16 mouse cellular contexts compared by ENCODE assay signal in genomic region chr5:34279214-34279613, GRCm38 (mm10). TPM values are rescaled to one million over a fixed set of nuclear protein-coding genes. Genes with fewer than 3 reads are reported as not detected.
DNase-seq lines count a peak whose midpoint lies in the region; TF ChIP-seq lines count a peak whose summit lies in the region.
"Had no signal": no experiment of that assay in that cellular context is flagged by ENCODE, and none has a peak within 500 bp of the region (broad histone marks: within the 10 kb centered on the region; RNA-seq: fewer than 3 reads in every experiment).

No protein-coding gene starts in this region.

- no peaks in the 10 kb centered on the region for H3K27me3 ChIP-seq in cerebellum, adult 2 months (ENCODE audit: control insufficient read depth, insufficient read depth, low read length)
- no peaks in the 10 kb centered on the region for H3K27me3 ChIP-seq in testis, adult 2 months (ENCODE audit: control insufficient read depth, insufficient read depth, low read length)
- H3K27me3 ChIP-seq: forebrain, embryonic 15.5 days had no signal

- no peaks in the 10 kb centered on the region for H3K36me3 ChIP-seq in testis, adult 2 months (ENCODE audit: control insufficient read depth, insufficient read depth, low read length)
- H3K36me3 ChIP-seq: embryonic facial prominence, embryonic 10.5 days; embryonic facial prominence, embryonic 12.5 days; forebrain, embryonic 15.5 days had no signal

- TF ChIP-seq POLR2A in cerebellum, adult 2 months (IDR thresholded peaks at IDR 0.05; ENCODE audit: borderline replicate concordance, insufficient read depth, low read length), result no peak
- TF ChIP-seq POLR2A in testis, adult 2 months (IDR thresholded peaks at IDR 0.05; ENCODE audit: control insufficient read depth, low read depth, low read length), result no peak

- TF ChIP-seq CTCF in cerebellum, adult 2 months (IDR thresholded peaks at IDR 0.05; ENCODE audit: borderline replicate concordance, insufficient read depth, low read depth, low read length), result no peak
- no peak for TF ChIP-seq CTCF in testis, adult 2 months (IDR thresholded peaks at IDR 0.05; ENCODE audit: control insufficient read depth, insufficient read depth, insufficient replicate concordance, low read depth, low read length)

- WGBS in cerebellum, adult 2 months, result 45% methylated on average over 9 of the region's 9 CpGs

- peaks cover 75% of the 10 kb centered on the region for H3K4me1 ChIP-seq in cerebellum, adult 2 months (ENCODE audit: control insufficient read depth, insufficient read depth, low read length)
- no peaks in the 10 kb centered on the region for H3K4me1 ChIP-seq in testis, adult 2 months (ENCODE audit: control insufficient read depth, insufficient read depth, low read length)
- H3K4me1 ChIP-seq: embryonic facial prominence, embryonic 12.5 days; forebrain, embryonic 13.5 days; forebrain, embryonic 15.5 days had no signal

- H3K27ac ChIP-seq in cerebellum, adult 2 months (ENCODE audit: insufficient read depth, low read length), result no peak overlapping the region
- H3K27ac ChIP-seq in testis, adult 2 months (ENCODE audit: control insufficient read depth, insufficient read depth, low read depth, low read length), result no peak overlapping the region
- H3K27ac ChIP-seq: embryonic facial prominence, embryonic 10.5 days; embryonic facial prominence, embryonic 12.5 days; forebrain, embryonic 13.5 days; forebrain, embryonic 15.5 days had no signal

- peak; percentile 39 to 40 for DNase-seq in cerebellum, adult 2 months
- no peak for DNase-seq in cerebellum, postnatal 14 days
- DNase-seq in testis, postnatal 10 days (ENCODE audit: low spot score), result no peak
- no peak for DNase-seq in ovary, adult 18-20 months (ENCODE audit: low spot score)
- DNase-seq: adrenal gland, adult 2 months; adrenal gland, postnatal 10 days; adrenal gland, postnatal 25 days; cerebellum, adult 9-11 months; forebrain, postnatal 0 days had no signal

- no peak overlapping the region for H3K4me3 ChIP-seq in cerebellum, adult 2 months (replicated peaks; ENCODE audit: insufficient read depth, low read depth, low read length)
- peak overlapping the region; percentile 73 for H3K4me3 ChIP-seq in testis, adult 2 months (ENCODE audit: control insufficient read depth, low read depth, low read length)
- H3K4me3 ChIP-seq: embryonic facial prominence, embryonic 10.5 days; embryonic facial prominence, embryonic 12.5 days; forebrain, embryonic 13.5 days; forebrain, embryonic 15.5 days had no signal

RNA-seq across cellular contexts. Expression of gene Zfyve28, which starts 9.0 kb away (rescaled TPM):
- 62.9 and 69.5 TPM in 2 replicates for polyA plus RNA-seq in cerebellum, adult 2 months (2012; rRNA removed)
- polyA plus RNA-seq in testis, adult 2 months (2012; rRNA removed), result 2.5 and 3.2 TPM in 2 replicates

RNA-seq across cellular contexts. Expression of gene Cfap99, which starts 9.2 kb away (rescaled TPM):
- 1.4 and 1.7 TPM in 2 replicates for polyA plus RNA-seq in cerebellum, adult 2 months (2012; rRNA removed)
- polyA plus RNA-seq in testis, adult 2 months (2012; rRNA removed), result 23.1 and 25.7 TPM in 2 replicates
- polyA plus RNA-seq: adrenal gland, adult 2 months; C2C12; embryonic facial prominence, embryonic 10.5 days; embryonic facial prominence, embryonic 12.5 days; forebrain, embryonic 11.5 days; forebrain, embryonic 13.5 days; forebrain, embryonic 15.5 days had no signal

RNA-seq across cellular contexts. Expression of gene Rnf4, which starts 56.9 kb away (rescaled TPM):
- 77.5 and 80.0 TPM in 2 replicates for polyA plus RNA-seq in cerebellum, adult 2 months (2012; rRNA removed)
- polyA plus RNA-seq in testis, adult 2 months (2012; rRNA removed), result 82.2 and 102 TPM in 2 replicates

Comparison
In these comparisons a context has a peak if more than half of its experiments do, and no peak if none do; other contexts are left out.
1. DNase-seq: peak in cerebellum, adult 2 months (2 of 2); none in cerebellum, postnatal 14 days (0 of 2), testis, postnatal 10 days (single experiment) and ovary, adult 18-20 months (single experiment).
2. RNA of gene Zfyve28, which starts 9.0 kb away (polyA plus RNA-seq): 62.9 to 69.5 TPM in cerebellum, adult 2 months; 2.5 to 3.2 TPM in testis, adult 2 months; every median in the first group is over 10 times any median in the second.